Mouse (Mus musculus) T-helper 2 cell (primary cell): Measurements from ENCODE around the gene Mak.

Experiments
- in situ Hi-C: fragments of 300-600 bp; cut with MboI, MseI; formaldehyde crosslinking; loops from one replicate; pipeline ENCODE4 v1.15.1; 2025; ENCODE audit warnings: high pct_unique_total_duplicates

The Mak gene

DNA sequence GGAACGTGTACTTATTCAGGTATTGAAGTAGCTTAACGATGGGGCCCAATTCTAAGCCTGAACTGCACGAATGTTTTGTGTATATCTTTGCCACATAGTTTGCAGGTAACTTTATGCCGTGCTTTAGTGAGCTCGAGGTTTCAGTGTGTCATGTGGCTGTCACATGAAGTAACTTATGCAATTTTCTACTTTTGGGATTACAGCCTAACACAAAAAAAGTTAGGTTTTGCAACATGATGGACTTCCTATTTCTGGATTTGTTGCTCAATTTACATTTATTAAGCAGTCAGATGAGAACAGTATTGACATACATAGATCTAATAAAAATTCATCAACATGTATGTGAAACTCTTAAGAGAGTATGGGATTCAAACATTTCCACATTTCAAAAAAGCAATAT is 5.7 kb downstream of the Mak start:
- in situ Hi-C loops, result no loop called here

DNA sequence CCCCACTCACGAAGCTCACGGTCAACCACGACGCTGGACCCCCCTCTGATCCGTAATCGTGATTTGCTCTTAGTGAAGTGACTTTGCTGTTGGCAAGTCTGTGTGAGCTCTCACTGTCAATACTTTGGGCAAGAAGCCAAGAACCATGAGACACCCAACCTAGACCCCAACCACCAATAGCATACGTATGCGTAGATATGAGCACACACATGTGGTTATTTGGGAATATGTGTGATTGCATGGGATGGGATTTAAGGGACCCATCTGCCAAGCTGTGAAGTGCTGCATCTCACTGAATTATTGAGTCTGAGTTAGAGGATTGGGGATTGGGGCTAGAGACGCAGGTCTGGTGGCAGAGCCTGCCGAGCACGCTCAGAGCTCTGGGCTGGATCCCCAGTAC is 7.9 kb downstream of the Mak start:
- in situ Hi-C loops, result no loop called here

DNA sequence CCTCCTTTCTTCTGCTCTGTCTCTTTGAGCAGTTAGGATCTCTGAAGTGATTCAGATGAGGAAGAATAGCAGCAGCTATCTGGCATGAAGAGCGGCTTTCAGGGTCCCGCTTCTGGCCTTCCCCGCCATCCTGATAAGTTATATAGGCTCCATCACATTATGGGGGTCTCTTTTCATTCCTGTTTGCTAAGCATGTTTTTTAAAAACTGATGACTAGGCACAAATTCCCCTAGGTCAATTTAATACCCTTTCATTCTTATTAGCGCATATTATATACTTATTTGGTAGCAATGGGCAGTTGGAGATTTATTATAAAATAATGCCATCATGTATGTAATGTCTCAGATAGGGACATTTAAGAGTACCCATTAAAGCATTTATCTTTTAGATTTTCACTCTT is 11.9 kb downstream of the Mak start:
- in situ Hi-C loops, result no loop called here

DNA sequence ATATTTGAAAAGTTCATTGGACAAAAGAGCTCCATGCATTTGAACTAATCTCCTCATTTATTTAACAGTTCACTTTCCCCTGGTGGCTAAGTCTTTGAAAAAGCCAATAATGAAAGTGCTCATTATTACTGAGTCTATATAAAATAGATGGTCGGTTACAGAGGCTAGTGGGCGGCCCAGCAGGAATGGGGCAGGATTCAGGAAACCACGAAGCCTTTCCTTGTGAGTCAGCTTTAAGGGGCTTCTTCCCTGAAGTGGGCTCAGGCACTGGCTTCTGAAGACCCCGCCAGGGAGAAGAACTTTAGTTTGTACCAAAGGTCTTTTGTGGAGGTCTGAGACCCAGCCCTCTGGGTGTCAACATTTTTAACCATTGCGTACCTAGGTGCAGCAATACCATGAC is 27.5 kb downstream of the Mak start:
- in situ Hi-C loops, result no loop called here

DNA sequence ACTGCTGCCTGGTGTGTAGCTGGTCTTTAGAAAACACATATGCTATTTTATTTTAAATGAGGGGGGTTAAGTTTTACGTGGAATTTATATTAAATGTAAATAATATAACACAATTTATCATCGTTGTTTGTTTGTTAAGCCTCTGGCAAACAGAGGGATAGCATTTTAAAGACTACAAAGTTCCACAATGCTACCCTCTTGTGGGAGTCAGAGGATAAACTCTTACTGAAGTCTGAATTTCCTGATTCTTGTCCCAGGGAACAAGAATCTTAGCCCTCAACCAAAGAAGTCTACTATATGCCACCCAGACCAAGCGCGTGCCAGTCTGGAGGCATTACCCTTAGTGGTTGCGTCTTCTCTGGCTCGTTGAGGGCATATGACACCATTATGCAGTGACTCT is 32.2 kb downstream of the Mak start:
- in situ Hi-C loops, result no loop called here

DNA sequence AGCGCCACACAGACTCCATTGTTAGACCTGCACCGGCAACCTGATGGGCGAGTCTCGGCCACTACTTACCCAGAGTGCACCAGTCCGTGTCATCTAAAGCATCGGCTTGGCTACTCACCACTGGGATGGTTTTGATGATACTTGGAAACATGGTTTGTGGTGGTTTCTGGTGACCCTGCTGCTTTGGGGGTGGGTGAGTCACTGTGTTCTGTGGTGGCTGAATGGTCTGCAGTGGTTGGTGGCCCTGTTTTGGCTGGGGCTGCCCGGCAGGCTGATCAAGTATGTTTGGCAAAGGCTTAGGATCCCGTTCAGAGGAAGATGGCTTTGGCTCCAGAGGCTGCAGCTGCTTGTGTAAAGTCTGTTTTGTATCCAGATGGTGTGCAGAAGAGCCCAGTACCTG is 33.6 kb downstream of the Mak start:
- in situ Hi-C loops, result no loop called here

DNA sequence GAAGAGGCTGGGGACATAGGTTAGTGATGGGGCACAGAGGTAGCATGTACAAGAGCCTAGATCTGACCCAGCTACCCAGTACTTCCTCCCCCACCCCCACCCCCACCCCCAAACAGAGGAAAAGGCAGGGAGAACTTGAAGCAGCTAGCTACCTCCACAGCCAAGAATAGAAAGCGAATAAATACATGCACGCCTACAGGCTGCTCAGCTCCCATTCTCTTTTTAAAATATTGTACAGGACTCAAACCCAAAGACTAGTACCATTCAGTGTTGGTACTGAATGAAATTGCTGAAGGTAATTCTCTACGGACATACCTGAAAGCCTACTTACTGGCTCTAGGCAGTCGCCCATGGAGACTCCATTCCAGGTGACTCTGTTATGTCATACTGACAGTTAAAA is 37.0 kb downstream of the Mak start:
- in situ Hi-C loops, result no loop called here

DNA sequence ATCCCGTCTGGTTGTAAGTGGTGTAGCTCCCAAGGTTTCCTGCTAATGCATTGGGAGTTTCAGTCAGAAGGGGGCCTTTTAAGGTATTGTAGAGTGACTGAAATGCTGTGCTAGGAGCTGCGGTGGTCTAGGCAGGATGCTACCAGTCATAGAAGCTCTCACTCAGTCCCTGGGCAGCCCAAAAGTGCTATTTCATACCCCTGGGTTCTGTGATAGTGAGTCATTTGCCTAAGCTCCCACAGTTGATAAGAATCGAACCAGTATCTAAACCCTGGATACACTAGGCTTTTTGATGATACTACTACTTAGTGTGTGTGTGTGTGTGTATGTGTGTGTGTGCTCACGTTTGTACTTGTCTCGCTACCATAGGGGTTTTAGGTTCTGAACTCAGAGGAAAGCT is 49.4 kb downstream of the Mak start:
- in situ Hi-C loops, result no loop called here

DNA sequence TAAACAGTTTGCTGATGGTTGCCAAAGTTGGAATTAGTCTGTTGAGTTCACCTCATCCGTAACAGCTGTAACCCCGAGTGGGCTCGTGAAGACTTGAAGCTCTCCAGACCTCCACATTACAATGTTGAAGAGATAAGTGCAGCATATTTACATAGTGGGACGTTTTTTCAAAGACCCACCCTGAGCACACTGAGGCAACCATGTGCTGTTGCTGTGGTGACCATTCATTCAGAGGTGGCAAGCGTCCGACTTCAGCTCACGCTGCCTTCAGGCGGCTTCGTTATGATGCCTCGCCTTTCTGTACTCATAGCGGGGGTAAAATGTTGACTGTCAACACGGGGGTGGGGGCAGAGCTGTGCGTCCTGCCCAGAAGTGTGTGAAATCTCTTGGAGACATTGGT is 57.4 kb downstream of the Mak start:
- in situ Hi-C loops, result no loop called here

DNA sequence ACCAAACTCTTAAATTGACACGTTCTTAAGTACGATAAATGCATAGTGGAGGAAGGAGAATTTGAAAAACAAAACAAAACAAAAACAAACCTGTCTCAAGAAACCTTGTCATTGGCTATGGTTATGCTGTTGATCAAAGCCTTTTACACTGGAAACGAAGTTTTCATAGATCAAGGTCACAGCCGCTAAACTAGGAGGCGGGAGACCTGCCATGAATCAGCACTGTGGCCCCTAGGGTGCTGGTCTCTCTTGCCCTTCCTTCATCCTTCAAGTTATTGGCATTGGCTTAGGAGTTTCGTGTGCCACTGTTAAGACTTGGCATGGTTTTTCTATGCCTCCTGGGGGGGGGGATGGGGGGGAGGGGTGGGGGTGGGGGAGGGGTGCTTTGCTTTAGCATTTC is 57.9 kb downstream of the Mak start:
- in situ Hi-C loops, result no loop called here

DNA sequence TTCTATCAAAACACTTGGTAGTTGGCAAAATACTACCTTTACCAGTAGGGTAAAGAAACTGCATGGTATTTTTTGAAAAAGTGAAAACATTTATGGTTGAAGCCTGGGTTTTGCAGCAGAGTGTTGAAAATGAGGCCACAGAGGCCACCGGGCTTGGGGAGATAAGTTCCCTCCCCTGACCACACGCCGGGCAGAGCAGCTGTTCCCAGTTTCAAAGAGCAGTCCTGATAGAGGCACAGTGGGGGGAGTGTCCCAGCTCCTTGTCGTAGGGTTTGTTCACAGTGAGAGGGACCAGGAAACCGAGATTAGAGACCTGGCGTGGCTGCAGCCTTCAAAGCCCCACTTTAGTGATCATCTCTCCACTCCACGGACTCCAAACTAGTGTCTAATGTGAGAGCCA is 59.0 kb downstream of the Mak start:
- in situ Hi-C loops, result no loop called here

DNA sequence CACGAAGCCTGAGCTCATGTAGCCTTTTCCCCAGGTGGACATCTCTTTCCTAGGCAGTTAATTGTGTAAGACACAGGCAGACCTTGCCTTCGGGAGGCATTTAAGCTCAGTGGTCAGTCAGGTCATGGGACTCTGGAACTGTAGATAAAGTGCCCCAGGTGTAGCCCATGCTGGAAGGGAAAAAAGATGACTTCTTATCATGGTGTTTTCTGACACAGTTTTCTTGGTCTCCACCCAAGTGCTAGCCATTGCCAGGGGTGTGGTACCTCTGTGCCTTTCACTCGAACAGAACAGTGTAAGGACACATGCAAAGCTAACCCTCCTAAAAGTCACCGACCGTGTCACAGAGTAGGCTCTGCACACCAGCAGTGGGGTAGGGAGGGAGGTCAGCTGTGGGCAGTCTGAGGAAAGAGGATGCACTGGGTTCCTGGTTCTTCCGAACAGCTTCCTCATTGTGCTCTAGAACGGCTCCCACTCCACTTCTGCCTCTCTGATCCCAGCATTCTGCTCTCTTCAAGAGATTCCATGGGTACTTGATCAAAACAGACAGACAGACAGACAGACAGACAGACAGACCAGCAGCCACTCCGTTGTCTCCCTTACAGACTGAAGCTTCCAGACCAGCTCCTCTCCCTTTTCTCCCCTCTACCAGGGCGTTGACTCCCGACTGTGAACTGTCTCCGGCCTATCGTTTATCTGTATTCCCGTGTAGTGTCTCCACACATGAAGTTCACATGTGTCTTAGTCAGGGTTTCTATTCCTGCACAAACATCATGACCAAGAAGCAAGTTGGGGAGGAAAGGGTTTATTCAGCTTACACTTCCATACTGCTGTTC is 60.5 kb downstream of the Mak start:
- in situ Hi-C loops, result loop anchor here (10.0 kb wide), 1 partner anchor 216 kb away; no protein-coding TSS in a partner anchor

DNA sequence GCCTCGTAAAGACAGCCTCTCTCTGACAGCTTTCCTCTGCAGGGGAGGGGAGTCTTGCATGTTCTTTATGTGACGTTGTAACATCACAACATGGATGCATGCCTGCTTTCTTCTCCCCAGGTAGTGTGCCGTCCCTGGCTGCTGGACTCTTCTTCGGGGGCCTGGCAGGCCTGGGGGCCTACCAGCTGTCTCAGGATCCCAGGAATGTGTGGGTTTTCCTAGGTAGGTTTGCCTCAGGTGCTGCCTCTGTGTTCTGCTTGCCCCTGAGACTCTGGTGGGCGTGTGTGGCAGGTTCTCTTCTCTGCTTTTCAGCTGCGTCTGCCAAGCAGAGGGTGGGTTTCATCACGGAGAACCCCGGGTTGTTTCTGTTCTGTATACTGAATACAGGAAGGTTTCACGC is 61.3 kb downstream of the Mak start:
- in situ Hi-C loops, result loop anchor here (10.0 kb wide), 1 partner anchor 217 kb away; no protein-coding TSS in a partner anchor

DNA sequence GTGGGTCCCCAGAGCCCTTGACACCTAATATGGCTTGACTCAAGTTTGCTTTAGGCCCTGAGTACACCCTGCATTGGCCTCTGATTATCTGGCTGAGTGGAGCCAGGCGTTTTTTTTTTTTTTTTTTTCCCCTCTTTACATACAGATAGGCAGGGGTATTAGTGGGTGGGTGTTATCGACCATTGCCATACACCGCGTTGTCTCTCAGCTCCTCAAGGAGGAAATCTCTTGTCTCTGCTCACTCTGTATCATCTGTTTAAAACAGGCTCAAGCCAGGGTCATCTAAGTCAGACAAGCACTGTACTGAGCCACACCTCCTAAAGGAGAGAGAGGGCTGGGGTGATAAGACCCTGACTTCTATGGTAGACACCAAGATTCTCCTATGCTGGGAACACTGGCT is 61.7 kb downstream of the Mak start:
- in situ Hi-C loops, result loop anchor here (10.0 kb wide), 1 partner anchor 217 kb away; no protein-coding TSS in a partner anchor

DNA sequence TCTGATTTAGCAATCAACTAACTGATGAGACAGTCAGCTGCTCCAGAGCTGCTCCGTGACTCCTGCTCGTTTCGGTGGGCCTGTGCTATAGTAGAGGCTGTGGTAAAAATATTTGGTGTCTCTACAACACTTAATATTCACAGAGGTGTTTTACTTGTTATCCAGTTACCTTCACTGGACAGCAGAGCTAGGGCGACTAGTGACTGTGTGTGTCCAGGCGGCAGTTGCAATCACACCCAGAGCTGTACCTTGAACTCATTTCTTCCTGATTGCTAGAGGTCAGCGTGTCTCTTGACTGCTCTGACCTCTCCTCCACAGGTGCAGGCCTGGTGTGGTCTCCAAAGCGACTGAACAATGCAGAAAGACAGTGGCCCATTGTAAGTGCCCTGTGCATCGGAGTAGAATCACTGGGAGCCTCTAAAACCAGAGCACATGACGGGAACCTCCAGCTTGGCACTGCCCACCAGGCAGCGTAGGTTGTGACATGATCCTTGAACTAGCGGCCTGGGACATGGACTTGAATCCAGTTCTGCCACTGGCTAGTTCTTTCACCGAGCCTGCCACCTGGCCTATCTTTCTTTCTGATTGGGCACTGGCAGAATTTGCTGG is 62.6 kb downstream of the Mak start:
- in situ Hi-C loops, result loop anchor here (10.0 kb wide), 1 partner anchor 218 kb away; no protein-coding TSS in a partner anchor

DNA sequence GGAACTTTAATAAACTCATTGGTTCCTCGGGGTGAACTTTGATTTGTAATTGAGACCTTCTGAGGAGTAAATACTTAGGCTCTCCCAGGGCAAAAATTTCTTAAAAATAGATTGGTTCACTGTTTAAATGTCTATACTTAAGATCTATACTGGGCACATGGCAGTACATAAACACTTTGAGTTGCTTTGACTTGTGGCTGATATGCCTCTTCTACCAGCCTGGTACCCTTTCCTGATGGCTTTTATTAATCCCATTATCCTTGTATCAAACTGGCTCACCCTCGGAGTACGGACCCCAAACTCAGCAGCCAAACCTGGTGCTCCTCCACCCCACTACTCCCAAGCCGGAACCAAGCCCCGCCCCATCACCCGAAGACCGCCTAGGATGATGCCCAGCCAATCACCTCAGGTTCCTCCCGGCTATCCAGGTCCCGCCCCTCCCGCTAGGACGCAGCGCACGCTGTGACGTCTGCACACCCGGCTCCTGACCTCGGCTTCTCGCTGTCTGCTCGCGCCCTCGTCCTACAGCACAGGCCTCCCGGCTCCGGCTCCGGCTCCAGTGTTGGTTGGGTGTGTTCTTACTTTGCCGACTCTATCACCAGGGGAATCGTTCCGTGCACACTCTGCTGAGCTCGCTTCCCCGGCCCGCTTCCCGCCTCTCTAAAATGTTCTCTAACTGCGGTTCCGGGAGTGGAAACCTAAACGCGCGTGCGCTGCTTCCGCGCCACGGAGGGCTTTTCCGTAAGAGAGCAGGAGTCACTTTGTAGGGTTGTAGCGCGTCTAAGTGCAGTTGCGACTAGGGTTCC is 63.5 kb downstream of the Mak start, which contains the start of gene Tmem14c:
Tmem14c (plus strand) TSS at position 464 of the 806 bp plus-strand sequence.
- in situ Hi-C loops, result loop anchor here (10.0 kb wide), 1 partner anchor 219 kb away; no protein-coding TSS in a partner anchor

DNA sequence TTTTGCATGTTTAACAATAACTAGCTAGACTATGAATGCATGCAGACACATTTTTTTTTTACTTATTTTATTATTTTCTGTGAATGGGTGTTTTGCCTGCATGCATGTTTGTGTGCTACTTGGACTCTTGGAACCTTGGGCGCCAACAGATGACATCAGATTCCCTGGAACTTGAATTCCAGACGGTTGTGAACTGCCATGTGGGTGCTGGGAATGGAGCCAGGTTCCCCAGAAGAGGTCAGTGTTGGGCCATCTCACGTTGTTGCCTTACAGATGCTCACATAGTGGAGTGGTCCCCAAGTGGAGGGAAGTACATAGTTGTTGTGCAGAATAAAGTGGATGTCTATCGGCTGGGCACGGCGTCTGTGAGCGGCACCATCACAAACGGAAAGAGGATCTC is 70.6 kb downstream of the Mak start:
- in situ Hi-C loops, result no loop called here

DNA sequence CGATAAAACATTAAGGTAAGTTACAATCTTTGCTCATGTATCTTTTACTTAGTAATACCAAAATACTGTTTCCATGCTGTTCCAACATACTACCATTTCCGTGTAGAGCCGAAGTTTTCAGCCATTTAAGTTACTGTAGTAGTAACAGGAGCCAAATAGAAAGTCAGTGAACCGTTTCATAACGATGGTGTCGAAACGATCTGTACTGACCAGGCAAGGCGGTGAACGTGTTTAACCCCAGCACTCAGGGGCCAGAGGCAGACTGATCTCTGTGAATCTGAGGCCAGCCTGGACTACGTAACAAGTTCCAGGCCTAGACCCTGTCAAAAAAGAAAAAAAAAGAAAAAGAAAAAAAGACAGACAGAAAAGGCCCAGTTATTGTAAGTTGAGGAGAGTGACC is 71.2 kb downstream of the Mak start:
- in situ Hi-C loops, result no loop called here

DNA sequence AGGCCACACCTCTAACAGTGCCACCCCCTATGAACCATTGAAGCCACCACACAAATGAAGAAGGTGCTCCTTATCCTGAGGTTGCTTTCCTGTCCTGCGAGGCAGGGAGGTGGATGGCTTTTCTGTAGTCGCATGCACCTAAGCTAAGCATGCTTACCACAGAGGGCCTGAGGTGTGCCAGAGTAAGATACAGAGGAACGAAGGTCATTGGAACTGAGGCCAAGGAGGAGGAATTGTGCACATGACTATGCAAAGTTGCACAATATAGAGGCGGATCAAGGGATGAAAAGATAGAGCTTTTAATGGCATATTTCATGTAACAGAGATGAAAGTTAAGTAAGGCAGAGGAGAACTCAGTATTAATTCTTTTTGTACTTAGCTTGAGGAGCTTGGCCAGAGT is 73.3 kb downstream of the Mak start:
- in situ Hi-C loops, result no loop called here

DNA sequence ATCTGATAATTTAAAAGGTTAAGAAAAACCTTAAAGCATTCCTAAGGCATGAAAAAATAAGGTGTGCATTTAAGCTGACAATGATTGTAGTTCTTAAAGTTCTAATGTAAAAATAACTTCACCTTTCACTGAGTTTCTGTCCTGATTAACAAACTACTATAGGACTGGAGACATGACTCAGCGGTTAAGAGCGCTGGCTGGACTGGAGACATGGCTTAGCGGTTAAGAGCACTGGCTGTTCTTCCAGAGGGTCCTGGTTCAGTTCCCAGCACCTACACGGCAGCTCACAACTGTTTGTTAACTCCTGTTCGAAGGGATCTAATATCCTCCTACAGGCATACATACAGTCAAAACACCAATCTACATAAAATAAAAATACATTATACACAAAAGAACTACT is 77.5 kb downstream of the Mak start:
- in situ Hi-C loops, result no loop called here

DNA sequence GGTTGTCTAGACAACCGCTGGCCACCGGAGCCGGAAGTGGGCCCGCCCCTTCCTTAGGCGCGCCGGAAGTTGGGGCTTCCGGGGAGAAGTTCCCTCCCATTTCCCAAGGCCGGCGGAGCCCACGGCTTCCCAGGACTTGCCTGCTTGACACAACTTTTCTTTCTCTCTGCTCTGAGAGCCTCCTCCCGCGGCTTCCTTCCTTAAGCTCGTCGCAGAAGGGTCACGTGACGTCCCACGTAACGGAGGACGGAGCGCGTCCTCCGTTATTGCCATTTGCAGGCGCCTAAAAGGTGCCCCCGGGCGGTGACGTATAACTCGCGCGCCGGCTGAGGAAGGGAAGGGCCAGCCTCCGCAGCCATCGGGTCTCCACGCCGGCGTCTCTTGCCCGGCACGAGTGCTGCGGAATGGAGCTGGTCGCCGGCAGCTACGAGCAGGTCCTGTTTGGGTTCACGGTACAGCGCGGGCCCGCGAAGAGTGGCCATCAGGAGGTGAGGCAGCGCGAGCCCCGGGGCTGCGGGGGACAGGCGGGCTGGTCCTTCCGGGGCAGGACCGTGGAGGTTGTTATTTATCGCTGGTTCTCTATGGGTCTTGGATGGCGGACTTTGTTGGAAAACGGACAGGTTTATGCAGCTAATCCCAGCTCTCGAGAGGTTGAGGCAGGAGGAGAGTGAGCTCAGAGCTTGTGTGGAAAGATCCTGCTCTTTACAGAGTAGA is 78.4 kb downstream of the Mak start, which contains the start of gene Pak1ip1:
Pak1ip1 (plus strand) TSS at position 98 of the 714 bp plus-strand sequence.
- in situ Hi-C loops, result no loop called here
